Mouse (Mus musculus): ENCODE results near the gene Uimc1. TPM values are rescaled to one million over a fixed set of nuclear protein-coding genes. Genes with fewer than 3 reads are reported as not detected.

Gene Uimc1
- polyA plus RNA-seq, 1 experiment = 4.7 TPM

DNA sequence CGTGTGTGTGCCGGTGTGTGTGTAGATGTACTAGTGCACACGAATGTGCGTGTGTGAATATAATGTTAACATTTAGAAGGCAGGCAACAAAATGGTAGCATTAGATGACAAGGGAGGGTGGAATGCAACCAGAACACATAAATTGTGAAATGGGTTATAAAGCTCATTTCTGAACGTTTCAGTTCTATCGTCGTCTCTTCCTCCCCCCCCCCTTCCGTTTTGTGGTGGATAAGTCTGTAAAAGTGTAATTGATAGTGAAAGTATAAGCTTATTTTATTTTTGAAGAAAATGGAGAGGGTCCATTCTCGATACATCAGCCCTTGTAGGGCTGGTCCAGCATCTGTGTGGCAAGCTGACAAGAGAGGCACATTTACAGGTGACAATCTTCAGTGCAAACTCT, 81.4 kb downstream of the Uimc1 start:
- no peaks in the 10 kb centered on the region for H3K9me3 ChIP-seq
- peaks cover 27% of the 10 kb centered on the region for H3K4me1 ChIP-seq
- no peak overlapping the region for H3K4me3 ChIP-seq (replicated peaks)
- TF ChIP-seq FLI1 (IDR thresholded peaks at IDR 0.05; ENCODE audit: low read length) = no peak
- no peak for TF ChIP-seq GATA1 (IDR thresholded peaks at IDR 0.05; ENCODE audit: borderline replicate concordance, low read length)
- no peaks in the 10 kb centered on the region for H3K36me3 ChIP-seq (replicated peaks; ENCODE audit: low read length)
- peaks cover 29% of the 10 kb centered on the region for H3K27me3 ChIP-seq (replicated peaks)

DNA sequence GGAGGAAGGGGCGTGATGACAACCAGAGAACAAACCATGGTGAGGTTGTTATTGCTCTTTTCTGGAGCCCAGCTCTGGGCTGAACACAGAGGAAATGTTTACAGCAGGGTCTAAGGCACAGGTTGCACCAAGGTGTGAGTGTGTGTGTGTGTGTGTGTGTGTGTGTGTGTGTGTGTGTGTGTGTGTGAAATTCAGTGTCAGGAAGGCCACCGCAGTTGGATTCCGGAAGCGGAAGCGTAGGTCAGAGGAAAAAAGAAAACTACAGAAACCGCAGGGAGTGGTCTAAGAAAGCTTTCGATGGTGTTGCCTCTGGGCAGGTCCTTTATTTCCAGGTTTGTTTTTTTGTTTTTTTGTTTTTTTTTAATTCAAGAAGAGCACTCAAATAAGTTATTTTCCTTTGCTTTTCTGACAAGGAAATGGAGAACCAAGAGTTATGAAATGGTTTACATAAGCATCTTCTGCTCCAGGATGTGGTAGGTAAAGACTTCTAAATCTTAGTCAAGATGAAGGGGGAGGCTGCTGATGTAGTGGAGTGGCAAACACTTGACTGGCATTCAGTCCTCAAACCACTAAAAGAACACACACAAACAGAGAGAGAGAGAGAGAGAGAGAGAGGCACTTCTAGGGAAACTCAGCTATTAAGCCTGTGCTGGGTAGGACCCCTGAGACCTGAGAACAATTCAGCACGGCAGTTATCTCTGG, 82.1 kb downstream of the Uimc1 start:
- H3K36me3 ChIP-seq (replicated peaks; ENCODE audit: low read length) = no peaks in the 10 kb centered on the region
- H3K4me3 ChIP-seq (replicated peaks) = no peak overlapping the region
- H3K27me3 ChIP-seq (replicated peaks) = peaks cover 35% of the 10 kb centered on the region
- TF ChIP-seq FLI1 (IDR thresholded peaks at IDR 0.05; ENCODE audit: low read length) = no peak
- no peak for TF ChIP-seq GATA1 (IDR thresholded peaks at IDR 0.05; ENCODE audit: borderline replicate concordance, low read length)
- H3K9me3 ChIP-seq = no peaks in the 10 kb centered on the region
- peaks cover 25% of the 10 kb centered on the region for H3K4me1 ChIP-seq

DNA sequence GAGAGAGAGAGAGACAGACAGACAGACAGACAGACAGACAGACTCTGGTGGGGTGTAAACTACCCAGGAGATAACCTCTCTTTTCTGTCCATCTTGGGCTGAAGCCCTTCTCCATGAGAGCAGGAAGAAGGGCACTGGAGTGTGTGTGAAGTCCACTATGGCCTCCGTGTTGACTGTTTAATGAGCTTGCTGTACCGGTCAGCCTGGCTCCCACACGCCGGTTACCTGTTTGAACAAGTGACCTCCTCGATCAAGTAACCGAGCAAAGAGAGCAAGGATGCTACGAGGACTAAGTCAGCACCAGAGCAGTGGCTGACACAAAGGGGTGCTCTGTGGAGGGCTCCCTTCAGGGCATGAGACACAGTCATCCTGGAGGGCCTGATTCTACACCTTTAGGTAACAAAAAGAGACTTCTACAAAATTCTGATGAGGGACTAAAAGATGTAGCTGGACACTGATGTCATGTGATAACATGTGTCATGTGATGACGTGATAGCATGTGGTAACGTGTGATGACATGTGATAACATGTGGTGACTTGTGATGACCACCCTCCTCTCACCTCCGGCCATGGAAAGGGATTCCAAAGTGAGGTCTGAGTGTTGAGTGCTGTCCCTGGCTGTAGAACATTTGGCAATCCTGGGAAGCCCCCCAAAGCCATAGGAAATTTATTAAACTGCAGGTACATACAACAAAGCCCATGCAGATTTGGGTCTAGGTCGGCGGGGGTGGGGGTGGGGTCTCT, 82.8 kb downstream of the Uimc1 start:
- peaks cover 18% of the 10 kb centered on the region for H3K4me1 ChIP-seq
- H3K27me3 ChIP-seq (replicated peaks) = peaks cover 39% of the 10 kb centered on the region
- no peaks in the 10 kb centered on the region for H3K36me3 ChIP-seq (replicated peaks; ENCODE audit: low read length)
- no peak overlapping the region for H3K4me3 ChIP-seq (replicated peaks)
- no peaks in the 10 kb centered on the region for H3K9me3 ChIP-seq
- TF ChIP-seq GATA1 (IDR thresholded peaks at IDR 0.05; ENCODE audit: borderline replicate concordance, low read length) (no peak), FLI1 (IDR thresholded peaks at IDR 0.05; ENCODE audit: low read length) (no peak)

DNA sequence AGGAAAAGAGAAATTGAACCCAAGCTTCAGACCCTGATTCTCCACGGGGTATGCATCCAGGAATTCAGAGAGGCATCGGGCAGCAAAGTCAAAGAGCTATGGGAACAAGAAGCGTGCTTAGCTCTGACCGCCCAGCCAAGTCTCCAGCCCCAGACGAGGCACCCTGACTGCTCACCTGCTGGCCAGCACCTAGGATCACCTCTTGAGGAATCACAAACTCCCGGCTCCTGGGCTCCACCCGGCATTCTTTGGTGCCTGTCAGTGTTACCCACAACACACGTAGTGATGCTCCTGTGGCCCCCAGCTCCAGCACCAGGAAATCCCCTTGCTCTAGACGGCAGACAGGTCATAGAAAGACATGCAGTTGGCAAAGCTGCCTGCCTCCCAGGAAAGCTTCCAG, 85.6 kb downstream of the Uimc1 start:
- no peaks in the 10 kb centered on the region for H3K36me3 ChIP-seq (replicated peaks; ENCODE audit: low read length)
- no peak overlapping the region for H3K4me3 ChIP-seq (replicated peaks)
- no peaks in the 10 kb centered on the region for H3K9me3 ChIP-seq
- H3K4me1 ChIP-seq = peaks cover 18% of the 10 kb centered on the region
- TF ChIP-seq FLI1 (IDR thresholded peaks at IDR 0.05; ENCODE audit: low read length) = no peak
- H3K27me3 ChIP-seq (replicated peaks) = peaks cover 58% of the 10 kb centered on the region

DNA sequence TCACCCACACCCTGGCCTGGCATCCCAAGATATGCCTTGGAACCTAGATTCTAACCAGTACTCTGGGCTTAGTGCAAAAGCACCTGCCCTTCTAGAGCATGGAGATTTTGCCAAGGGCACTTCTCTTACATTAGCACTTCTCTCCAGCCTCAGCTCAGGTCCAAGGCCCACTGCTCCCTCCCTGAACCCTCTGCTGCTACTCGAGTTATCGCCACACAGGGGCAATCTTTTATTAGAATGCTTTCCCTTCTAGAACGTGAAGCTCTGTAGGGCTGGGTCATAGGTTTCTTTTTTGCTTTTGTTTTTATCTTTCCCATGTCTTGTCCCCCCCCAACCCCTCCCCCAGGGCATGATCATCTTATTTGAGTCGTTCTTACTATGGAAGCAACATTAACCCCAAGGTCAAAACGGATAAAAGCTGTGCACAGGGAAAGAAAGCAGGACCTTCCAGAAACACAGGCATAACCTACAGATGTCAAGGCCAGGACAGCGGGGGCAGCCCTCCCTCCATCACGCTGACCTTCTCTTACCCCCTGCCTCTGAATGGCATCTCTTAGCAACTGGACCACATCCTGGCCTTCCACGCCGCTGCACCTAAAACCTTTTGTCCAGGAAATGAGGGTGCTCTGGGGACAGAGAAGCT, 86.3 kb downstream of the Uimc1 start:
- Histone ChIP-seq H3K36me3 (replicated peaks; ENCODE audit: low read length) (no peaks in the 10 kb centered on the region), H3K4me1 (peaks cover 18% of the 10 kb centered on the region), H3K4me3 (replicated peaks) (no peak overlapping the region), H3K9me3 (no peaks in the 10 kb centered on the region), H3K27me3 (replicated peaks) (peaks cover 58% of the 10 kb centered on the region)
- TF ChIP-seq FLI1 (IDR thresholded peaks at IDR 0.05; ENCODE audit: low read length) (no peak), GATA1 (IDR thresholded peaks at IDR 0.05; ENCODE audit: borderline replicate concordance, low read length) (no peak)

DNA sequence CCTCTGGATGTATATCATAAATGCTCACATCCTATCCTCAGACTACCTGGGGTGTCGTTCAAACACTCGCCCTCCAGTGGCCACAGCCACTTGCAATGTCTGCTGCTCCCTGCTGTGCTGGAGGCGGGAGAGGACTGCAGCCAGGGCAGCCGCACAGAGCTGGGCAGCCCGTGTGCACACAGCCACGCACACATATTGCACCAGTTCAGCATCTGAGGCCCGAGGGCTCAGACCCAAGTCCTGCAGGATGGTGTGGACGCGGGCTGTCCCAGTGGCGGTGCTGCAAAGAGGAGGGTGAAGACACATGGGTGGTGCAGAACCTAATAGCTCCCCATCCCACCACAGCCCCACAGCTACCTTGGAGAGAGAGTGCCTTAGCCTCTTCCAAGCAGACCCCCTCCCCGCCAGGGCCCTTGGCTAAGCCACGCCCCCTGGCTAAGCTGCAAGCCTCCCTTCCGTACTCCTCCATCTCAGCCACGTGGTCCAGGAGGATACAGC, 88.1 kb downstream of the Uimc1 start:
- Histone ChIP-seq H3K9me3 (no peaks in the 10 kb centered on the region), H3K27me3 (replicated peaks) (peaks cover 62% of the 10 kb centered on the region), H3K4me1 (peaks cover 18% of the 10 kb centered on the region), H3K36me3 (replicated peaks; ENCODE audit: low read length) (no peaks in the 10 kb centered on the region), H3K4me3 (replicated peaks) (no peak overlapping the region)
- TF ChIP-seq GATA1 (IDR thresholded peaks at IDR 0.05; ENCODE audit: borderline replicate concordance, low read length) = no peak
- no peak for TF ChIP-seq FLI1 (IDR thresholded peaks at IDR 0.05; ENCODE audit: low read length)

DNA sequence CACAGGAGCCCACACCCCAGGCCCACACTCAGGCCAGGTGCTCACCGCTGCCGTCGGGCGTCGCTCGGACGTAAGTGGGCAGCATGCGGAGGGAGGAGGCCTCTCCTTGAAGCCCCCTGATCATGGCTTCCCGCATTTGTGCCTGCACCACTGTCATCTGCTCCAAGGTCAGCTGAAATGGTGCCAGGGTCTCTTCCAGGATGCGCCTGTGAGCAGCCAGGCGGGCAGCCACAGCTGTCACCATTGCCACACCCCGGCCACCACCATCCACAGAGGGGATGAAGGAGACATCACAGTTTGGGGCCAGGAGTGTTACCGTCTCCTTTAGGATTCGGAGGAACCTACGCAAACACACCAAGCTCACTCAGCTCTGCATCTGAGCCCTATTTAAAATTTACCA, 89.0 kb downstream of the Uimc1 start:
- TF ChIP-seq GATA1 (IDR thresholded peaks at IDR 0.05; ENCODE audit: borderline replicate concordance, low read length) (no peak), FLI1 (IDR thresholded peaks at IDR 0.05; ENCODE audit: low read length) (no peak)
- H3K36me3 ChIP-seq (replicated peaks; ENCODE audit: low read length) = no peaks in the 10 kb centered on the region

DNA sequence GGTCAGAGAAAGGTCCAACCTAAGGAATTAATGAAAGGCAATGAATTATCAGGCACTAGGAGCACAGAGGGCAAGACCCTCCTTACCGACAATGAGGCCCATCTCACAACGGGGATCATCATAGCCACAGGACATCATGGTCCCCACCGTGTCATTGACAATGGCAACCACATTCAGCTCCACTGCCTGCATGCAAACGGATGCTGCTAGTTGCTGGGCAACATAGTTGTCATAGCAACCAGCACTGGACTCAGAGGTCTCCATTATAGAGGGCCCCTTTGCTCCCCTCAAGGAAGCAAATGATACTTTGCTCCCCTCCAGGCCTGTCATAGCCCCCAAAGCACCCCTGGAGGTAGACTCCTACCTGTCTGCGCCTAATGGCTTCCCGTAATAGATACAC, 91.5 kb downstream of the Uimc1 start:
- Histone ChIP-seq H3K9me3 (no peaks in the 10 kb centered on the region), H3K27me3 (replicated peaks) (peaks cover 60% of the 10 kb centered on the region), H3K4me3 (replicated peaks) (no peak overlapping the region), H3K4me1 (peaks cover 5% of the 10 kb centered on the region; the same call in 1 of the 2 replicates), H3K36me3 (replicated peaks; ENCODE audit: low read length) (no peaks in the 10 kb centered on the region)
- TF ChIP-seq FLI1 (IDR thresholded peaks at IDR 0.05; ENCODE audit: low read length) = no peak
- TF ChIP-seq GATA1 (IDR thresholded peaks at IDR 0.05; ENCODE audit: borderline replicate concordance, low read length) = no peak

More for the DNA sequence above, 89.0 kb downstream of the Uimc1 start:
- Histone ChIP-seq H3K4me3 (replicated peaks) (no peak overlapping the region), H3K9me3 (no peaks in the 10 kb centered on the region), H3K4me1 (peaks cover 18% of the 10 kb centered on the region), H3K27me3 (replicated peaks) (peaks cover 65% of the 10 kb centered on the region)

DNA sequence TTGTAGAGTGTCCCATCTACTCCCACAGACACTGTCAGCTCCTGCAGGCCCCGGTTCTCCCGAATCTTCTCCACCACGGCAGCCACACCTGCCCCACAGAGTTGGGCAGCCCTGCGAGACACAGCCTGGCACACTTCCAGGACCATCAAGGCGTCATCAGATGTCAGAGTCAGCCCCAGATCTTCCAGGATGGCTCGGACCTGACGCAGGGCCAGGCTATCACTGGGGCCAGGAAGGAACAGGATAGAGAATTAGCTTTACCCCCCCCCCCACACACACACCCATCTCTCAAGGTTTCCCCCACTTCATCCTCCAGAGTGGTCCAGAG, 93.7 kb downstream of the Uimc1 start:
- Histone ChIP-seq H3K9me3 (no peaks in the 10 kb centered on the region), H3K36me3 (replicated peaks; ENCODE audit: low read length) (no peaks in the 10 kb centered on the region), H3K4me3 (replicated peaks) (no peak overlapping the region), H3K27me3 (replicated peaks) (peaks cover 68% of the 10 kb centered on the region), H3K4me1 (no peaks in the 10 kb centered on the region; the same call in 1 of the 2 replicates)
- no peak for TF ChIP-seq GATA1 (IDR thresholded peaks at IDR 0.05; ENCODE audit: borderline replicate concordance, low read length)
- no peak for TF ChIP-seq FLI1 (IDR thresholded peaks at IDR 0.05; ENCODE audit: low read length)

All from megakaryocyte, embryonic 14.5 days (primary cell).